Mouse (Mus musculus) lung, adult 2 months (tissue): Measurements from ENCODE around the gene Olfr522.

Experiments
- CTCF ChIP-seq: fragments of 200-500 bp; IDR thresholded peaks from 2 replicates; pipeline ENCODE4 v1.5.1; 2011; ENCODE audit warnings: mild to moderate bottlenecking, low read length, control low read depth; ENCODE audit not compliant: insufficient read depth
- POLR2A ChIP-seq: fragments of 200-500 bp; IDR thresholded peaks from 2 replicates; pipeline ENCODE4 v1.6.1; 2011; ENCODE audit warnings: low read depth, mild to moderate bottlenecking, control low read depth, low read length, borderline replicate concordance; ENCODE audit errors: extremely low read depth

DNA sequence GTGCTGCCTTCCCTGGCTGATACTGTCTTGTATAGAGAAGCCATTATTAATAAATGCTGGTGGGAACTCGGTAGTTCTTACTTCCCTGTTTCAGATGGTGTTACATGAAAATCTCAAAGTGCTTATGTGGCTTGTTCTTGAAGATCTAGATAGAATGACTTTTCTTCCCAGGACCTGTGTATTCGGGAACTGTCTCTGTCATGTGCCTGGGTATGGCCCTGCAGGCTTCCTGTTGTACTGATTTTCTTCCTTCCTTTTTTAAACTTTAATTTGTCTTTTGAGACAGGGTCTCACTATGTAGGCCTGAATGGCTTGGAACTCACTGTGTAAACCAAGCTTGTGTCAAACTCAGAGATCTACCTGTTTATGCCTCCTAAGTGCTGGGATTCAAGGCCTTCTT, 36.7 kb downstream of the Olfr522 start:
- TF ChIP-seq CTCF: no peak
- TF ChIP-seq POLR2A: no peak
